7 mouse cellular contexts compared by ENCODE assay signal in genomic region chr3:98915659-98916058, GRCm38 (mm10). TPM values are rescaled to one million over a fixed set of nuclear protein-coding genes. Genes with fewer than 3 reads are reported as not detected.
A peak's percentile ranks its signal among the peaks of the same experiment; 100 is the strongest.
DNase-seq lines count a peak whose midpoint lies in the region; ATAC-seq and TF ChIP-seq lines count a peak whose summit lies in the region.

No protein-coding gene starts in this region.

- H3K36me3 ChIP-seq in forebrain, embryonic 14.5 days (ENCODE audit: control insufficient read depth, insufficient read depth, low read length), result no peaks in the 10 kb centered on the region
- H3K36me3 ChIP-seq in lung, postnatal 0 days (ENCODE audit: insufficient read depth, low read length), result no peaks in the 10 kb centered on the region
- no peaks in the 10 kb centered on the region for H3K36me3 ChIP-seq in stomach, postnatal 0 days (ENCODE audit: control insufficient read depth, insufficient read depth, low read length)

- no peaks in the 10 kb centered on the region for H3K4me1 ChIP-seq in forebrain, embryonic 14.5 days (ENCODE audit: control insufficient read depth, insufficient read depth, low read length)
- no peaks in the 10 kb centered on the region for H3K4me1 ChIP-seq in lung, postnatal 0 days (ENCODE audit: insufficient read depth, low read depth, low read length)
- H3K4me1 ChIP-seq in stomach, postnatal 0 days (replicated peaks; ENCODE audit: control insufficient read depth, insufficient read depth), result no peaks in the 10 kb centered on the region

- TF ChIP-seq EP300 in lung, postnatal 0 days (IDR thresholded peaks at IDR 0.05), result no peak
- no peak for TF ChIP-seq EP300 in stomach, postnatal 0 days (optimal IDR thresholded peaks at IDR 0.05)

- no peak overlapping the region for H3K4me2 ChIP-seq in forebrain, embryonic 14.5 days (ENCODE audit: low read length)
- no peak overlapping the region for H3K4me2 ChIP-seq in lung, postnatal 0 days (replicated peaks; ENCODE audit: low read depth, low read length)
- no peak overlapping the region for H3K4me2 ChIP-seq in stomach, postnatal 0 days (replicated peaks; ENCODE audit: low read depth)

- H3K27ac ChIP-seq in forebrain, embryonic 14.5 days (ENCODE audit: low read depth, low read length), result no peak overlapping the region
- no peak overlapping the region for H3K27ac ChIP-seq in lung, postnatal 0 days (ENCODE audit: low read length)
- H3K27ac ChIP-seq in stomach, postnatal 0 days (replicated peaks), result no peak overlapping the region

- peak; percentile 55; the same call in 1 of the 2 replicates for ATAC-seq in forebrain, embryonic 14.5 days
- ATAC-seq in lung, postnatal 0 days, result no peak
- no peak for ATAC-seq in stomach, postnatal 0 days (ENCODE audit: low FRiP score, low TSS enrichment)

- WGBS in forebrain, embryonic 14.5 days, result 7% methylated on average over 4 of the region's 4 CpGs
- 7% methylated on average over 4 of the region's 4 CpGs for WGBS in lung, postnatal 0 days
- 9% methylated on average over 4 of the region's 4 CpGs for WGBS in stomach, postnatal 0 days

- H3K9ac ChIP-seq in forebrain, embryonic 14.5 days (ENCODE audit: low read length), result no peak overlapping the region
- H3K9ac ChIP-seq in lung, postnatal 0 days (replicated peaks; ENCODE audit: low read depth), result no peak overlapping the region
- H3K9ac ChIP-seq in stomach, postnatal 0 days (ENCODE audit: low read length), result no peak overlapping the region

- TF ChIP-seq POLR2A in brain, embryonic 14.5 days (IDR thresholded peaks at IDR 0.05; ENCODE audit: borderline replicate concordance, extremely low read depth, insufficient read depth, insufficient read length, poor library complexity, severe bottlenecking), result no peak

- no peaks in the 10 kb centered on the region for H3K27me3 ChIP-seq in forebrain, embryonic 14.5 days (replicated peaks; ENCODE audit: control insufficient read depth, insufficient read depth, low read length)
- no peaks in the 10 kb centered on the region for H3K27me3 ChIP-seq in lung, postnatal 0 days (replicated peaks; ENCODE audit: insufficient read depth, low read length)
- no peaks in the 10 kb centered on the region for H3K27me3 ChIP-seq in stomach, postnatal 0 days (ENCODE audit: control insufficient read depth, insufficient read depth, low read length)

- TF ChIP-seq CTCF in brain, embryonic 14.5 days (IDR thresholded peaks at IDR 0.05; ENCODE audit: borderline replicate concordance, extremely low read depth, insufficient read depth, insufficient read length), result peak; percentile 85
- peak; percentile 65 for TF ChIP-seq CTCF in lung, postnatal 0 days (IDR thresholded peaks at IDR 0.05)
- TF ChIP-seq CTCF in stomach, postnatal 0 days (IDR thresholded peaks at IDR 0.05; ENCODE audit: low read depth), result peak; percentile 80

- DNase-seq in urinary bladder, adult 18-20 months (ENCODE audit: low spot score in 2 of 2), result peak; percentile 13 to 54
- no peak for DNase-seq in urinary bladder, postnatal 10 days (ENCODE audit: low spot score)
- DNase-seq in brain, embryonic 14.5 days (ENCODE audit: low read depth), result peak; percentile 77
- peak; percentile 66 for DNase-seq in forebrain, embryonic 14.5 days (ENCODE audit: low spot score)
- peak; percentile 51 for DNase-seq in kidney, postnatal 14 days
- peak; percentile 24 for DNase-seq in lung, postnatal 0 days (ENCODE audit: low spot score)
- DNase-seq in stomach, postnatal 0 days (ENCODE audit: low spot score), result peak; percentile 73

- no peak overlapping the region for H3K4me3 ChIP-seq in forebrain, embryonic 14.5 days (ENCODE audit: low read depth, low read length)
- no peak overlapping the region for H3K4me3 ChIP-seq in lung, postnatal 0 days (ENCODE audit: low read depth, low read length)
- no peak overlapping the region for H3K4me3 ChIP-seq in stomach, postnatal 0 days (ENCODE audit: low read depth, low read length)

- no peaks in the 10 kb centered on the region for H3K9me3 ChIP-seq in forebrain, embryonic 14.5 days (replicated peaks; ENCODE audit: control insufficient read depth, low read length)
- H3K9me3 ChIP-seq in lung, postnatal 0 days (ENCODE audit: low read length), result no peaks in the 10 kb centered on the region
- H3K9me3 ChIP-seq in stomach, postnatal 0 days (ENCODE audit: control insufficient read depth, low read length), result no peaks in the 10 kb centered on the region

RNA-seq across cellular contexts. Expression of gene Hao2, which starts 22.6 kb away (rescaled TPM):
- polyA plus RNA-seq in brain, embryonic 14.5 days (2012; rRNA removed), result not detected in 2 replicates
- polyA plus RNA-seq in forebrain, embryonic 14.5 days (2014; fragmentation: Nextera tagmentation; extraction: Ambion mirVana), result not detected in 2 replicates
- not detected in 2 replicates for polyA plus RNA-seq in lung, postnatal 0 days (2015; fragmentation: Nextera tagmentation; extraction: Ambion mirVana)
- not detected in 2 replicates for polyA plus RNA-seq in stomach, postnatal 0 days (2015; fragmentation: Nextera tagmentation; extraction: Ambion mirVana)

RNA-seq across cellular contexts. Expression of gene Hsd3b1, which starts 56.1 kb away (rescaled TPM):
- polyA plus RNA-seq in brain, embryonic 14.5 days (2012; rRNA removed), result 0.08 TPM in 1 of 2 replicates, not detected in the other
- polyA plus RNA-seq in forebrain, embryonic 14.5 days (2014; fragmentation: Nextera tagmentation; extraction: Ambion mirVana), result not detected in 2 replicates
- not detected in 2 replicates for polyA plus RNA-seq in lung, postnatal 0 days (2015; fragmentation: Nextera tagmentation; extraction: Ambion mirVana)
- 1.6 TPM in 2 replicates for polyA plus RNA-seq in stomach, postnatal 0 days (2015; fragmentation: Nextera tagmentation; extraction: Ambion mirVana)
